Mouse (Mus musculus) cerebellum, adult 2 months (tissue): ENCODE results near the gene Ptov1. TPM values are rescaled to one million over a fixed set of nuclear protein-coding genes. Genes with fewer than 3 reads are reported as not detected.

ENCODE experiments used
- DNase-seq, 2 experiments: peaks; one replicate each; pipeline ENCODE4 v3.0.0; 2021
- H3K27ac ChIP-seq: fragments of 200-500 bp; 2 replicates; pipeline ENCODE4 v1.5.1; 2012; ENCODE audit warnings: low read length, control low read depth, inconsistent platforms; ENCODE audit not compliant: insufficient read depth
- H3K27me3 ChIP-seq: fragments of 200-500 bp; 2 replicates; pipeline ENCODE4 v1.6.1; 2012; ENCODE audit warnings: inconsistent platforms, mild to moderate bottlenecking, low read length, moderate library complexity; ENCODE audit not compliant: control insufficient read depth, insufficient read depth
- H3K4me1 ChIP-seq: fragments of 200-500 bp; 2 replicates; pipeline ENCODE4 v1.6.1; 2011; ENCODE audit warnings: low read length; ENCODE audit not compliant: control insufficient read depth, insufficient read depth
- H3K4me3 ChIP-seq: fragments of 200-500 bp; replicated peaks from 2 replicates; pipeline ENCODE3; 2011; ENCODE audit warnings: mild to moderate bottlenecking, low read depth, low read length, control low read depth; ENCODE audit not compliant: insufficient read depth
- CTCF ChIP-seq: fragments of 200-500 bp; IDR thresholded peaks from 2 replicates; pipeline ENCODE4 v1.5.1; 2011; ENCODE audit warnings: low read depth, mild to moderate bottlenecking, control low read depth, low read length, moderate library complexity, borderline replicate concordance; ENCODE audit not compliant: insufficient read depth
- POLR2A ChIP-seq: fragments of 200-500 bp; IDR thresholded peaks from 2 replicates; pipeline ENCODE4 v1.6.1; 2011; ENCODE audit warnings: low read length, control low read depth, borderline replicate concordance; ENCODE audit not compliant: insufficient read depth
- WGBS: fragments of 180-500 bp; shearing (Covaris S2); methylation state at CpG from one replicate; pipeline ENCODE4 v1.1.7; 2018; 5-methylcytosine and 5-hydroxymethylcytosine counted together
- polyA plus RNA-seq: library from polyadenylated mRNA; depleted of rRNA; stranded (reverse); fragments of >200 nt; gene quantifications from 2 replicates; pipeline ENCODE4 v1.2.3, GENCODE M21; 2012

Ptov1 gene
- polyA plus RNA-seq, 1 experiment, result 355 TPM

- 100% methylated on average over 1 of the region's 1 CpGs for whole genome bisulfite sequencing
- Histone ChIP-seq H3K4me3 (no peak overlapping the region), H3K27me3 (no peaks in the 10 kb centered on the region), H3K4me1 (no peaks in the 10 kb centered on the region; the same call in 1 of the 2 replicates), H3K27ac (no peak overlapping the region)
- TF ChIP-seq POLR2A, result no peak
- TF ChIP-seq CTCF, result no peak
- DNase-seq, result no peak
Measured at GRCm38 (mm10) chr7:44835373-44836015, 34.1 kb downstream of the Ptov1 start.

- WGBS, result 63% methylated on average over 4 of the region's 4 CpGs
- TF ChIP-seq POLR2A (no peak), CTCF (no peak)
- H3K27me3 ChIP-seq, result no peaks in the 10 kb centered on the region
- DNase-seq, result no peak
- no peak overlapping the region for H3K4me3 ChIP-seq
- H3K27ac ChIP-seq, result no peak overlapping the region
- H3K4me1 ChIP-seq, result no peaks in the 10 kb centered on the region
Measured at GRCm38 (mm10) chr7:44832763-44833162, 36.8 kb downstream of the Ptov1 start.

GRCm38 (mm10) chr7:44828706-44829105 is 40.9 kb downstream of the Ptov1 start:
- Histone ChIP-seq H3K27me3 (no peaks in the 10 kb centered on the region), H3K4me3 (no peak overlapping the region), H3K4me1 (peaks cover 4% of the 10 kb centered on the region; the same call in 1 of the 2 replicates), H3K27ac (no peak overlapping the region)
- TF ChIP-seq POLR2A (no peak), CTCF (no peak)
- DNase-seq, result peak in 1 of 2 experiments; percentile 2
- 36% methylated on average over 5 of the region's 5 CpGs for WGBS

- no peak for DNase-seq
- 82% methylated on average over 3 of the region's 3 CpGs for WGBS
- TF ChIP-seq CTCF (no peak), POLR2A (no peak)
Measured at GRCm38 (mm10) chr7:44826771-44827170, 42.8 kb downstream of the Ptov1 start.

DNA sequence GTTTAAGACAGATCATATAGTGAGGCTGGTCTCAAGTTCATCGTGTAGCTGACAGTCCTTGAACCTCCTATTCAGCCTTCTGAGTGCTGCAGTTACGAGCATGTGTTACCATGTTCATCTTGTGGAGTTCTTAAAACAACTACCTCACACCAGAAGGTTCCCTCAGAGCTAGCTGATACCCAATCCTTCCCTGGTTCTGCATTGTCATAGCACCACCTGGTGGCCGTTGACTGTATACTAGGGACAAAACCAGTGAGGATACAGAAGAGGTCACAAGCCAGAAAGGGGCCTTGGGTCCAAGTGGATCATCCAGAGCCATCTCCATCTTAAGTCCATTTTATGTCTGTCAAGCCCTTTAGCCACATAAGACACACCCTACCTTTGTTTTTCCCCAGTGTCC is 44.7 kb downstream of the Ptov1 start:
- H3K27ac ChIP-seq, result no peak overlapping the region
- H3K4me1 ChIP-seq, result peaks cover 6% of the 10 kb centered on the region
- TF ChIP-seq POLR2A (no peak), CTCF (peak; percentile 89)
- DNase-seq, result peak; percentile 75 to 84
- no peaks in the 10 kb centered on the region for H3K27me3 ChIP-seq
- H3K4me3 ChIP-seq, result no peak overlapping the region
- 12% methylated on average over 3 of the region's 3 CpGs for WGBS

More at GRCm38 (mm10) chr7:44826771-44827170, 42.8 kb downstream of the Ptov1 start:
- Histone ChIP-seq H3K27ac (no peak overlapping the region), H3K4me3 (no peak overlapping the region), H3K27me3 (no peaks in the 10 kb centered on the region), H3K4me1 (peaks cover 4% of the 10 kb centered on the region; the same call in 1 of the 2 replicates)

GRCm38 (mm10) chr7:44823409-44823808 is 46.2 kb downstream of the Ptov1 start:
- H3K4me1 ChIP-seq, result peaks cover 14% of the 10 kb centered on the region
- no peaks in the 10 kb centered on the region for H3K27me3 ChIP-seq
- DNase-seq, result no peak
- H3K4me3 ChIP-seq, result no peak overlapping the region
- no peak overlapping the region for H3K27ac ChIP-seq
- TF ChIP-seq POLR2A (no peak), CTCF (0 out of 2 replicates have a peak, but pooled peaks have one; percentile 18)
- WGBS, result 28% methylated on average over 7 of the region's 7 CpGs

- peak in 1 of 2 experiments; percentile 4 for DNase-seq
Measured at GRCm38 (mm10) chr7:44821666-44822448, 47.7 kb downstream of the Ptov1 start.

More at GRCm38 (mm10) chr7:44821666-44822448, 47.7 kb downstream of the Ptov1 start:
- Histone ChIP-seq H3K27ac (no peak overlapping the region), H3K27me3 (no peaks in the 10 kb centered on the region), H3K4me1 (peaks cover 18% of the 10 kb centered on the region), H3K4me3 (no peak overlapping the region)
- 80% methylated on average over 7 of the region's 7 CpGs for WGBS
- TF ChIP-seq POLR2A, result no peak
- no peak for TF ChIP-seq CTCF
